In the genomic region with DNA sequence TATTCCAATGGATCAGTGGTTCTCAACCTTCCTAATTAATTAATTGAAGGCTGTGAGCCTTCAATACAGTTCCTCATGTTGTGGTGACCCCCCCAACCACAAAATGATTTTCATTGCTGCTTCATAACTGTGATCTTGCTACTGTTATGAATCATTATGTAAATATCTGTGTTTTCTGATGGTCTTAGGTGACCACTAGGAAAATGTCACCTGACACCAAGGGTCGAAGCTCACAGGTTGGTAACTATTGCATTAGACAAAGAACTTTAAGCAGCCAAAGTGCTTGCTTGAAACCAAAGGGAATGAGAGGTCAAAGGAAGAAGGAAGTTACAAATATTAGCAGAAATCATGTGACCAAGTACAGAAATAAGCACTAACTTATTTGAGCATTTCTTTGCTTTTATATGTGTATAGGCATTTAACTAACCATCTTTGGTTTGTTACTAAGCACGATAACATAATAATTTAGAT, we compare ENCODE assay signal across 22 mouse cellular contexts. TPM values are rescaled to one million over a fixed set of nuclear protein-coding genes. Genes with fewer than 3 reads are reported as not detected.
A peak's percentile ranks its signal among the peaks of the same experiment; 100 is the strongest.
DNase-seq lines count a peak whose midpoint lies in the region; ATAC-seq and TF ChIP-seq lines count a peak whose summit lies in the region.
"Had no signal": no experiment of that assay in that cellular context is flagged by ENCODE, and none has a peak within 500 bp of the region (broad histone marks: within the 10 kb centered on the region; RNA-seq: fewer than 3 reads in every experiment).

No protein-coding gene starts in this region.

- H3K4me2 ChIP-seq in lung, postnatal 0 days (replicated peaks; ENCODE audit: low read depth, low read length) = no peak overlapping the region
- peak overlapping the region; percentile 44; the same call in 1 of the 2 replicates for H3K4me2 ChIP-seq in CH12.LX (ENCODE audit: insufficient read depth, low read depth, poor library complexity, severe bottlenecking)
- H3K4me2 ChIP-seq: forebrain, embryonic 13.5 days; heart, embryonic 11.5 days; hindbrain, embryonic 12.5 days; hindbrain, embryonic 15.5 days had no signal

- no peaks in the 10 kb centered on the region for H3K27me3 ChIP-seq in lung, postnatal 0 days (replicated peaks; ENCODE audit: insufficient read depth, low read length)
- H3K27me3 ChIP-seq in CH12.LX (replicated peaks) = no peaks in the 10 kb centered on the region
- H3K27me3 ChIP-seq: forebrain, embryonic 13.5 days; hindbrain, embryonic 12.5 days; hindbrain, embryonic 15.5 days had no signal

- H3K4me3 ChIP-seq in lung, postnatal 0 days (ENCODE audit: low read depth, low read length) = no peak overlapping the region
- no peak overlapping the region for H3K4me3 ChIP-seq in lung, adult 2 months (replicated peaks; ENCODE audit: extremely low read depth, low read depth, low read length)
- no peak overlapping the region for H3K4me3 ChIP-seq in CH12.LX (replicated peaks in 1 of 3; ENCODE audit: low read depth in 2 of 3, low read length in 2 of 3, poor library complexity in 1 of 3)
- H3K4me3 ChIP-seq in macrophage (ENCODE audit: inconsistent target) = no peak overlapping the region
- H3K4me3 ChIP-seq: forebrain, embryonic 10.5 days; forebrain, embryonic 13.5 days; hindbrain, embryonic 12.5 days; hindbrain, embryonic 15.5 days had no signal

- peak; percentile 9 for DNase-seq in lung, postnatal 0 days (ENCODE audit: low spot score)
- DNase-seq in lung, adult 2 months = no peak
- DNase-seq in CH12.LX (ENCODE audit: extremely low read depth) (peak; percentile 61), adipocyte (ENCODE audit: low spot score) (no peak)
- no peak for DNase-seq in embryo, embryonic 11 days
- no peak for DNase-seq in layer of hippocampus, adult 18-20 months (ENCODE audit: low spot score in 2 of 2)
- DNase-seq: adrenal gland, adult 8-10 months; adrenal gland, postnatal 25 days; B cell, adult 2 months; cerebellum, adult 18-20 months; cerebellum, adult 9-10 months; cerebellum, postnatal 36 days; gastrocnemius, postnatal 10 days; gastrocnemius, postnatal 36 days; heart, adult 11 months had no signal

- dilution Hi-C loops in CH12.LX (cut with MboI; ENCODE audit: extremely low pct_ligation_motif_present, extremely low pct_unique_long_range_greater_than_20kb, low sequenced_read_pairs) = no loop called here

- no peak overlapping the region for H3K9ac ChIP-seq in lung, postnatal 0 days (replicated peaks; ENCODE audit: low read depth)
- H3K9ac ChIP-seq in CH12.LX (ENCODE audit: insufficient read depth, low read depth) = no peak overlapping the region
- H3K9ac ChIP-seq: forebrain, embryonic 13.5 days; hindbrain, embryonic 12.5 days; hindbrain, embryonic 15.5 days had no signal

- no peak for TF ChIP-seq POLR2A in lung, adult 2 months (IDR thresholded peaks at IDR 0.05; ENCODE audit: borderline replicate concordance, extremely low read depth, low read depth, low read length)
- no peak for TF ChIP-seq POLR2A in CH12.LX (IDR thresholded peaks at IDR 0.05; ENCODE audit: low read depth, low read length)

- WGBS in lung, postnatal 0 days = 74% methylated on average over 2 of the region's 2 CpGs
- WGBS in lung, adult 2 months = 75% methylated on average over 2 of the region's 2 CpGs
- 71% methylated on average over 2 of the region's 2 CpGs for WGBS in macrophage (ENCODE audit: missing documents)

- no peaks in the 10 kb centered on the region for H3K9me3 ChIP-seq in lung, postnatal 0 days (ENCODE audit: low read length)
- H3K9me3 ChIP-seq in CH12.LX (replicated peaks; ENCODE audit: low read length) = no peaks in the 10 kb centered on the region
- H3K9me3 ChIP-seq: forebrain, embryonic 10.5 days; forebrain, embryonic 13.5 days; hindbrain, embryonic 12.5 days; hindbrain, embryonic 15.5 days had no signal

- H3K27ac ChIP-seq in lung, postnatal 0 days (ENCODE audit: low read length) = no peak overlapping the region
- H3K27ac ChIP-seq in CH12.LX (ENCODE audit: insufficient read depth, low read depth) = no peak overlapping the region
- H3K27ac ChIP-seq in macrophage = peak overlapping the region; percentile 86
- H3K27ac ChIP-seq: forebrain, embryonic 10.5 days; forebrain, embryonic 13.5 days; hindbrain, embryonic 12.5 days; hindbrain, embryonic 15.5 days had no signal

- no peak for ATAC-seq in lung, postnatal 0 days
- ATAC-seq: forebrain, embryonic 13.5 days had no signal

- TF ChIP-seq EP300 in lung, postnatal 0 days (IDR thresholded peaks at IDR 0.05) = no peak
- TF ChIP-seq EP300 in CH12.LX (IDR thresholded peaks at IDR 0.05; ENCODE audit: low read length) = 0 out of 2 replicates have a peak, but pooled peaks have one; percentile 46

- in situ Hi-C loops in CH12.LX (cut with MboI; ENCODE audit: low pct_ligation_motif_present, low pct_unique_long_range_greater_than_20kb, low sequenced_read_pairs) = no loop called here

- H3K36me3 ChIP-seq in lung, postnatal 0 days (ENCODE audit: insufficient read depth, low read length) = no peaks in the 10 kb centered on the region
- H3K36me3 ChIP-seq in CH12.LX (replicated peaks in 1 of 2; ENCODE audit: control insufficient read depth in 1 of 2, insufficient read depth in 1 of 2, low read length in 1 of 2) = no peaks in the 10 kb centered on the region
- H3K36me3 ChIP-seq in macrophage (ENCODE audit: inconsistent target) = no peaks in the 10 kb centered on the region
- H3K36me3 ChIP-seq: forebrain, embryonic 10.5 days; hindbrain, embryonic 12.5 days; hindbrain, embryonic 15.5 days had no signal

- no peaks in the 10 kb centered on the region for H3K4me1 ChIP-seq in lung, postnatal 0 days (ENCODE audit: insufficient read depth, low read depth, low read length)
- no peaks in the 10 kb centered on the region for H3K4me1 ChIP-seq in lung, adult 2 months (ENCODE audit: control insufficient read depth, insufficient read depth, low read length)
- H3K4me1 ChIP-seq in CH12.LX (ENCODE audit: control insufficient read depth in 1 of 2, insufficient read depth in 2 of 2) = peaks cover 5 to 15% of the 10 kb centered on the region in 2 experiments; a peak in 3 of 4 replicates
- H3K4me1 ChIP-seq: forebrain, embryonic 13.5 days; hindbrain, embryonic 12.5 days; hindbrain, embryonic 15.5 days had no signal

- no peak for TF ChIP-seq RAD21 in CH12.LX (IDR thresholded peaks at IDR 0.05; ENCODE audit: low read depth, low read length)

- no peak for TF ChIP-seq CTCF in lung, postnatal 0 days (IDR thresholded peaks at IDR 0.05)
- TF ChIP-seq CTCF in lung, adult 2 months (IDR thresholded peaks at IDR 0.05; ENCODE audit: insufficient read depth, low read length) = no peak
- TF ChIP-seq CTCF in CH12.LX (conservative IDR thresholded peaks at IDR 0.05 in 1 of 2, IDR thresholded peaks at IDR 0.05 in 1 of 2; ENCODE audit: low read depth in 2 of 2, low read length in 2 of 2) = no peak

- no peaks in the 10 kb centered on the region for H3K79me2 ChIP-seq in CH12.LX (replicated peaks; ENCODE audit: control insufficient read depth, extremely low read depth, insufficient read depth, poor library complexity, severe bottlenecking)
- H3K79me2 ChIP-seq in macrophage (ENCODE audit: inconsistent target) = no peaks in the 10 kb centered on the region

TF ChIP-seq in CH12.LX, 34 proteins besides CTCF, POLR2A, EP300 and RAD21:
- TF ChIP-seq SIN3A (IDR thresholded peaks at IDR 0.05; ENCODE audit: low read length) (no peak), GABPA (IDR thresholded peaks at IDR 0.05; ENCODE audit: insufficient replicate concordance, low read depth, low read length) (no peak), MAFK (IDR thresholded peaks at IDR 0.05; ENCODE audit: insufficient replicate concordance, low read length) (peak; percentile 83), ELF1 (IDR thresholded peaks at IDR 0.05; ENCODE audit: low read depth, low read length) (no peak), HCFC1 (IDR thresholded peaks at IDR 0.05; ENCODE audit: low read depth, low read length) (no peak), USF2 (conservative IDR thresholded peaks at IDR 0.05; ENCODE audit: low read depth, low read length) (peak; percentile 13; the same call in 1 of the 2 replicates), BHLHE40 (IDR thresholded peaks at IDR 0.05; ENCODE audit: low read depth, low read length) (peak; percentile 85), MXI1 (IDR thresholded peaks at IDR 0.05; ENCODE audit: low read depth, low read length) (no peak), CHD2 (IDR thresholded peaks at IDR 0.05; ENCODE audit: low read length) (no peak), IRF4 (IDR thresholded peaks at IDR 0.05; ENCODE audit: low read depth, low read length) (peak; percentile 68), MAZ (IDR thresholded peaks at IDR 0.05; ENCODE audit: low read depth, low read length) (no peak), ETS1 (conservative IDR thresholded peaks at IDR 0.05; ENCODE audit: low read depth, low read length) (no peak), E2F4 (IDR thresholded peaks at IDR 0.05; ENCODE audit: insufficient replicate concordance, low read depth, low read length) (no peak), NELFE (IDR thresholded peaks at IDR 0.05; ENCODE audit: low read depth, low read length) (no peak), JUND (conservative IDR thresholded peaks at IDR 0.05; ENCODE audit: low read depth, low read length) (peak; percentile 75), KAT2A (IDR thresholded peaks at IDR 0.05; ENCODE audit: insufficient replicate concordance, low read length) (no peak), JUN (IDR thresholded peaks at IDR 0.05; ENCODE audit: insufficient read depth, low read depth, low read length) (peak; percentile 51; the same call in 1 of the 2 replicates), CHD1 (IDR thresholded peaks at IDR 0.05; ENCODE audit: low read depth, low read length) (no peak), RCOR1 (conservative IDR thresholded peaks at IDR 0.05; ENCODE audit: low read depth, low read length) (no peak), ZNF384 (IDR thresholded peaks at IDR 0.05; ENCODE audit: low read depth, low read length) (no peak)

RNA-seq across cellular contexts. Expression of a gene that starts 45.6 kb away (rescaled TPM):
- 5.0 and 5.2 TPM in 2 replicates for polyA plus RNA-seq in lung, postnatal 0 days (2015; fragmentation: Nextera tagmentation; extraction: Ambion mirVana)
- 17.7 and 18.7 TPM in 2 replicates for polyA plus RNA-seq in lung, adult 2 months (2012; rRNA removed)
- not detected in 2 replicates for total RNA-seq in CH12.LX (2012; rRNA removed)
- not detected in 2 replicates for total RNA-seq in CH12.LX (2014; rRNA removed)
- polyA plus RNA-seq in CH12.LX (2012; ENCODE audit: insufficient read length, low read depth) = not detected in 2 replicates
- 100 to 1,000 TPM; 106 to 713 (median 456) TPM for total RNA-seq in macrophage (2018; cell fraction: chromatin; rRNA removed)
- total RNA-seq in macrophage (2018; cell fraction: cytosol; rRNA removed) = 100 to 1,000 TPM in 6 of 26 experiments, 10 to 100 TPM in 20; 64.3 to 138 (median 81.4) TPM
- total RNA-seq in macrophage (2018; cell fraction: nucleus; rRNA removed) = 100 to 1,000 TPM; 172 to 441 (median 313) TPM
- 26.0 to 42.9 TPM (median 37.2 TPM) in 3 replicates for polyA plus RNA-seq in macrophage (2018)
- total RNA-seq in layer of hippocampus, adult 18-20 months (2021) = 10 to 100 TPM; 21.2 to 27.0 TPM
- total RNA-seq: MEL had no signal

Comparison
In these comparisons a context has a peak if more than half of its experiments do, and no peak if none do; other contexts are left out.
1. DNase-seq: peak in lung, postnatal 0 days (single experiment) and CH12.LX (single experiment); none in lung, adult 2 months (single experiment), adipocyte (single experiment), embryo, embryonic 11 days (single experiment) and layer of hippocampus, adult 18-20 months (0 of 2).